Mouse (Mus musculus): ENCODE data around the gene Fat4. TPM values are rescaled to one million over a fixed set of nuclear protein-coding genes. Genes with fewer than 3 reads are reported as not detected.
A peak's percentile ranks its signal among the peaks of the same experiment; 100 is the strongest.

The Fat4 gene
- total RNA-seq, 2 experiments from 2014 or later = 15.7 to 24.8 TPM

GRCm38 (mm10) chr3:38967480-38967879 is 80.7 kb downstream of the Fat4 start:
- DNase-seq = no peak

GRCm38 (mm10) chr3:38986379-38986778 is 99.6 kb downstream of the Fat4 start:
- no peak for DNase-seq

GRCm38 (mm10) chr3:38989181-38989580 is 102.4 kb downstream of the Fat4 start:
- no peak for DNase-seq

GRCm38 (mm10) chr3:39000011-39000410 is 113.3 kb downstream of the Fat4 start:
- DNase-seq = no peak

- no peak for DNase-seq
These were observed 123.8 kb downstream of the Fat4 start for GRCm38 (mm10) chr3:39010544-39010943.

- peak; percentile 25 for DNase-seq
These were observed 130.9 kb downstream of the Fat4 start for GRCm38 (mm10) chr3:39017633-39018032.

- no peak for DNase-seq
These were observed 149.4 kb downstream of the Fat4 start for GRCm38 (mm10) chr3:39036113-39036512.

GRCm38 (mm10) chr3:39046425-39046824 is 159.7 kb downstream of the Fat4 start:
- DNase-seq = no peak

- DNase-seq = no peak
These were observed 161.0 kb downstream of the Fat4 start for GRCm38 (mm10) chr3:39047621-39048303.

- DNase-seq = no peak
These were observed 161.5 kb downstream of the Fat4 start for GRCm38 (mm10) chr3:39048304-39048667.

- DNase-seq = no peak
These were observed 163.4 kb downstream of the Fat4 start for GRCm38 (mm10) chr3:39050130-39050529.

- DNase-seq = peak; percentile 9
These were observed 166.3 kb downstream of the Fat4 start for GRCm38 (mm10) chr3:39053072-39053471.

Data from adrenal gland, postnatal 10 days (tissue).